Comparison of ENCODE assay signal across 12 mouse cellular contexts in the genomic region with DNA sequence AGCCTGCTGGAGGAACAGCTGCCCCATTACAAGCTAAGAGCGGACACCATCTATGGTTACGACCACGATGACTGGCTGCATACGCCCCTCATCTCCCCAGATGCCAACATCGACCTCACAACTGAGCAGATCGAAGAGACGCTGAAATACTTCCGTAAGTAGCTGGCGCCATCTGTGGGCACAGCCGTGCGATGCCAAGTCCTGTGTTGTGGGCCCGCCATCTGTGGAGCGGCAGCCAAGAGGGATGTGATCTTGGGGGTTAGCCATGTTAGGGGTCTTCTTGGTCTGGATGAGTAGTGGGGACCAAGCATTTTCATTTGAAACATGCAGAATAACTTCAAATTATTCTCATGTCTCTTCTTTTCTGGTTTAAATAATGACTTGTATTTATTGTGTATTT.
A peak's percentile ranks its signal among the peaks of the same experiment; 100 is the strongest.
DNase-seq lines count a peak whose midpoint lies in the region; TF ChIP-seq lines count a peak whose summit lies in the region.
"Had no signal": no experiment of that assay in that cellular context is flagged by ENCODE, and none has a peak within 500 bp of the region (broad histone marks: within the 10 kb centered on the region; RNA-seq: fewer than 3 reads in every experiment).

No protein-coding gene starts in this region.

- peak overlapping the region; percentile 48 for H3K27ac ChIP-seq in left cerebral cortex, adult 2 months
- H3K27ac ChIP-seq in thymus, adult 2 months (ENCODE audit: control insufficient read depth, insufficient read depth, low read length) = no peak overlapping the region
- H3K27ac ChIP-seq: gastrocnemius, adult 2 months; limb, embryonic 10.5 days had no signal

- WGBS in thymus, adult 2 months = 92% methylated on average over 13 of the region's 13 CpGs

- peaks cover 4% of the 10 kb centered on the region for H3K36me3 ChIP-seq in thymus, adult 2 months (ENCODE audit: control insufficient read depth, insufficient read depth, low read length)

- H3K4me3 ChIP-seq in left cerebral cortex, adult 2 months = no peak overlapping the region
- H3K4me3 ChIP-seq in thymus, adult 2 months (ENCODE audit: control insufficient read depth, insufficient read depth, low read length) = no peak overlapping the region
- H3K4me3 ChIP-seq: erythroblast, embryonic 14.5 days; gastrocnemius, adult 2 months; limb, embryonic 10.5 days had no signal

- peaks cover 5% of the 10 kb centered on the region; the same call in 1 of the 2 replicates for H3K4me1 ChIP-seq in thymus, adult 2 months (replicated peaks; ENCODE audit: control insufficient read depth, insufficient read depth, low read length)

- no peaks in the 10 kb centered on the region for H3K27me3 ChIP-seq in thymus, adult 2 months (ENCODE audit: control insufficient read depth, insufficient read depth, low read length)

- DNase-seq in cerebellum, adult 9-10 months = peak; percentile 54
- DNase-seq in cerebellum, postnatal 4 days (ENCODE audit: low spot score in 2 of 2) = no peak
- DNase-seq in left cerebral cortex, adult 2 months (ENCODE audit: extremely low spot score in 1 of 2, low spot score in 2 of 2) = no peak
- no peak for DNase-seq in left cerebral cortex, adult 9 months (ENCODE audit: low spot score in 2 of 2)
- DNase-seq in thymus, postnatal 4 days = peak; percentile 53
- DNase-seq in thymus, adult 2 months = no peak
- no peak for DNase-seq in gastrocnemius, postnatal 14 days
- no peak for DNase-seq in retina, embryonic 14.5 days (ENCODE audit: low spot score)
- DNase-seq: thymus, adult 18-20 months had no signal

- intact Hi-C loops in left cerebral cortex, adult 2 months (cut with DNase I) = loop anchor here (2.0 kb wide), 1 partner anchor 53 kb away; no protein-coding TSS in a partner anchor
- intact Hi-C loops in gastrocnemius, postnatal 14 days (cut with DNase I; ENCODE audit: low total_unique reads) = loop anchor here (5.0 to 10.0 kb wide), 2 partner anchors 55 to 213 kb away; no protein-coding TSS in a partner anchor

- TF ChIP-seq POLR2A in thymus, adult 2 months (IDR thresholded peaks at IDR 0.05; ENCODE audit: control insufficient read depth, extremely low read depth, insufficient read depth, low read length, poor library complexity) = no peak

- peak; percentile 17 for TF ChIP-seq CTCF in left cerebral cortex, adult 2 months (IDR thresholded peaks at IDR 0.05)
- TF ChIP-seq CTCF in thymus, adult 2 months (IDR thresholded peaks at IDR 0.05; ENCODE audit: borderline replicate concordance, control insufficient read depth, extremely low read depth, insufficient read depth, low read length, poor library complexity) = no peak

Comparison
In these comparisons a context has a peak if more than half of its experiments do, and no peak if none do; other contexts are left out.
1. DNase-seq: peak in cerebellum, adult 9-10 months (single experiment) and thymus, postnatal 4 days (single experiment); none in cerebellum, postnatal 4 days (0 of 2), left cerebral cortex, adult 2 months (0 of 2), left cerebral cortex, adult 9 months (0 of 2), thymus, adult 2 months (single experiment), gastrocnemius, postnatal 14 days (single experiment) and retina, embryonic 14.5 days (single experiment).